Mouse (Mus musculus) heart, adult 2 months (tissue): ENCODE results near the gene Dach1. TPM values are rescaled to one million over a fixed set of nuclear protein-coding genes. Genes with fewer than 3 reads are reported as not detected.

Source experiments
- DNase-seq, 2 experiments: peaks; one replicate each; pipeline ENCODE4 v3.0.0; 2021
- H3K27ac ChIP-seq: fragments of 200-600 bp; 2 replicates; pipeline ENCODE4 v1.8.1; 2022
- H3K27me3 ChIP-seq: fragments of 200-500 bp; 2 replicates; pipeline ENCODE4 v1.6.1; 2012; ENCODE audit warnings: mild to moderate bottlenecking, low read length, inconsistent platforms, mixed read lengths; ENCODE audit not compliant: control insufficient read depth, insufficient read depth
- H3K36me3 ChIP-seq: fragments of 200-500 bp; 2 replicates; pipeline ENCODE4 v1.6.1; 2012; ENCODE audit warnings: low read length, inconsistent platforms; ENCODE audit not compliant: control insufficient read depth, insufficient read depth
- H3K4me1 ChIP-seq: fragments of 200-500 bp; 2 replicates; pipeline ENCODE4 v1.6.1; 2011; ENCODE audit warnings: low read length; ENCODE audit not compliant: control insufficient read depth, insufficient read depth
- H3K4me3 ChIP-seq: fragments of 200-600 bp; 2 replicates; pipeline ENCODE4 v1.8.1; 2022
- H3K79me2 ChIP-seq: fragments of 200-500 bp; replicated peaks from 2 replicates; pipeline ENCODE4 v1.6.1; 2012; ENCODE audit warnings: mild to moderate bottlenecking, inconsistent platforms, low read length, moderate library complexity, mixed read lengths; ENCODE audit not compliant: control insufficient read depth, insufficient read depth
- H3K9ac ChIP-seq: fragments of 200-500 bp; 2 replicates; pipeline ENCODE4 v1.6.1; 2012; ENCODE audit warnings: low read depth, mild to moderate bottlenecking, control low read depth, inconsistent platforms, low read length, mixed read lengths
- CTCF ChIP-seq: fragments of 200-600 bp; IDR thresholded peaks from 2 replicates; pipeline ENCODE4 v1.8.1; 2022; ENCODE audit warnings: antibody characterized with exemption, mild to moderate bottlenecking, moderate library complexity
- EP300 ChIP-seq: fragments of 200-500 bp; IDR thresholded peaks from 2 replicates; pipeline ENCODE4 v1.6.1; 2011; ENCODE audit warnings: low read depth, low read length, control low read depth; ENCODE audit not compliant: insufficient read depth
- POLR2A ChIP-seq: fragments of 200-500 bp; IDR thresholded peaks from 2 replicates; pipeline ENCODE4 v1.6.1; 2011; ENCODE audit warnings: mild to moderate bottlenecking, low read depth, low read length, control low read depth; ENCODE audit not compliant: insufficient read depth
- WGBS: fragments of 180-500 bp; shearing (Covaris S2); methylation state at CpG from one replicate; pipeline ENCODE4 v1.1.7; 2018; 5-methylcytosine and 5-hydroxymethylcytosine counted together
- intact Hi-C: fragments of 180-260 bp; cut with DNase I; formaldehyde crosslinking; loops from one replicate; pipeline ENCODE4 v1.15.1; 2025
- polyA plus RNA-seq: library from polyadenylated mRNA; depleted of rRNA; stranded (reverse); fragments of >200 nt; gene quantifications from 2 replicates; pipeline ENCODE4 v1.2.3, GENCODE M21; 2012
- total RNA-seq, 2 experiments: library from RNA; stranded (reverse); gene quantifications; 2 replicates each; pipeline ENCODE4 v1.2.3; 2021

The Dach1 gene
- total and polyA plus RNA-seq, 3 experiments: 2.7 to 8.4 (median 7.7) TPM

DNA sequence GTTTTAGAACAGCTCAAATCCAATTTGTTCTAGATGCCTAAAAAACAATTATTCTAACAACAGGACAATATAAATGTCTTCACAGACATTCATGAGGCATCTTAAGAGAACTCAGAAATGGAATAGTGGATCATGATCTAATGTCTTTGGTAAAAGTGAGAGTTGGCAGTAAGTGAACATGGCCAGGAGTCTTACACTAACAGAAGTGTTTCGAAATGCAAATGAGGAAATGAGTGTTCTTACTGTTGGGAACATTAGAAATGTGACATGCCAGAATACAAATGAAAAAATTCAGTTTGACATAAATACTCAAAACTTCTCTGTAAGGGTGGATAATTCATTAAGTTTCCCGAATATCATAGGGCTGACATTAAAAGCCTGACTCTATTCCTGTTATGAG lies 426.3 kb downstream of the Dach1 start:
- no peaks in the 10 kb centered on the region for H3K27me3 ChIP-seq
- DNase-seq: no peak
- H3K36me3 ChIP-seq: no peaks in the 10 kb centered on the region
- intact Hi-C loops: no loop called here
- no peak for TF ChIP-seq POLR2A
- no peak for TF ChIP-seq CTCF
- TF ChIP-seq EP300: no peak
- H3K79me2 ChIP-seq: no peaks in the 10 kb centered on the region
- no peak overlapping the region for H3K27ac ChIP-seq
- 85% methylated on average over 2 of the region's 2 CpGs for WGBS
- H3K4me3 ChIP-seq: no peak overlapping the region
- H3K9ac ChIP-seq: no peak overlapping the region
- no peaks in the 10 kb centered on the region for H3K4me1 ChIP-seq

DNA sequence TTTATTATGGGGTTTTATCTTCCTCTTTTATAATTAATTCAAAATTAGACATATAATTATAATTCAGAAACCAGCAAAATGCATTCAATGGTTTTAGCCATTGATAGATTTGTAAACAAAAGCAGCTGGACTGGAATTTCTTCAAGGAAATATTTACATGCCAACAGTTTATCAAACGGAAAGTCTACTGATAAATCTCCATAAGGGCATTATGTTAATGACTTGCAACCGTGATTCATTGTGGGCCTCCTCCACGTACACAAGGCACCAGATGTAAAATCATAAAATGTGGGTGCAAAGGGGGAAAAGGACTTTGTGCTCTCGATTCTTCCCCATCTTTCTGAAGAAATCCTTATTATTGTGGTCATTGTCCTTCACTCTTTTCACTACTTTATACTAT lies 426.8 kb downstream of the Dach1 start:
- Histone ChIP-seq H3K79me2 (no peaks in the 10 kb centered on the region), H3K9ac (no peak overlapping the region), H3K4me3 (no peak overlapping the region), H3K4me1 (no peaks in the 10 kb centered on the region), H3K36me3 (no peaks in the 10 kb centered on the region), H3K27me3 (no peaks in the 10 kb centered on the region), H3K27ac (no peak overlapping the region)
- WGBS: 75% methylated on average over 4 of the region's 4 CpGs
- intact Hi-C loops: no loop called here
- TF ChIP-seq EP300 (no peak), CTCF (no peak), POLR2A (no peak)
- DNase-seq: no peak
